Mouse (Mus musculus) hematopoietic stem cell, adult 5-6 weeks (primary cell): ENCODE data around the gene Mrps5. TPM values are rescaled to one million over a fixed set of nuclear protein-coding genes. Genes with fewer than 3 reads are reported as not detected.
"Not testable (repeated sequence)": the region's sequence is repeated elsewhere in the genome, so short reads cannot be mapped to it uniquely, and the experiment has no call there.

Experiments used
- ATAC-seq, 2 experiments: fragments of 125-278 bp in 1 of 2; replicated peaks in 1 of 2; 2 replicates each; pipeline ENCODE4 v1.8.0; 2016 to 2017; ENCODE audit warnings: inconsistent platforms in 2 of 2, mild to moderate bottlenecking in 2 of 2, moderate number of reproducible peaks in 2 of 2, low read depth in 1 of 2, moderate TSS enrichment in 1 of 2; ENCODE audit not compliant: low FRiP score in 2 of 2, poor library complexity in 2 of 2, severe bottlenecking in 2 of 2, insufficient read depth in 1 of 2, low TSS enrichment in 1 of 2
- total RNA-seq: library from RNA; stranded (forward); fragments of 172-1452, 232-1000 nt; gene quantifications from 2 replicates; pipeline ENCODE4 v1.2.3, GENCODE M21; 2017

The Mrps5 gene
- 103 and 107 TPM in 2 replicates for total RNA-seq

DNA sequence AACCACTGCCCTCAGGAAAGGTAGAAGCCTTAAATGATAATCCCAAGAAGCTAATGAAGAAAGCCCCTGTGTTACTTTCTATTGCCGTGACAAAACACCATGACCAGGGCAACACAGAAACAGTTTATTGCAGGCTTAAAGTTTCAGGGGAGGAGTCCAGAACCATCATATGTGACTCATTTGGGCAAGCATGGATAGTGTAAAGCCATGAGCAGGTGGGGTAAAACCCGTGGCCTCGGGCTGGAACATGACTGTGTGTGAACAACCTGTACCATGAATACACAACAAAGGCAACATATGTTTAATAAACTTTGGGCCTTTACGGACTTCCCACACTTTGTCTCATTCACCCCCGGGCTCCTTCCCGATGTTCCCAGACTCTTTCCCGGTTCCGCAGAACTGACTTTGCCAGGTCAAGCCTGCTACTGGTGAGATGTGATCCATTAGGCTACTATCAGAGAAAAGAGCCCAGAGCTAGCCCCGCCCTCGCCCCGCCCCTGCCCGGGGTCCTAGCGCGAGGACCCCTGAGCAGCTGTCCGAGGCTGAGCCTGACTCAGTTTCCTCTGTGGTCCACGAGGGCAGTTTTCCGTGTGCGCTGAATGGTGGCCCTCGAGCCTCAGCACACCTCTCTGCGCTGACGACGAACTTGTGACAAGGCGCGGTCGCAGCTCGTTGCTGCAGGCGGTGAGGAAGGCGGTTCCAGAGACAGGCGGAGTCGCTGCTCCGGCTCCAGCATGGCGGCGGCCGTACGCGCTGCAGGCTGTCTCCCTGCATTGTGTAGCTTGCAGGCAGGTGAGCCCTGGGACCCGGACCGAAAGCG, at the start of gene Mrps5, which contains the start of gene Zfp661:
Gene Mrps5, plus strand, starts transcription at position 529 of the 820 bp plus-strand sequence.
Gene Zfp661, minus strand, starts transcription at position 401 of the 820 bp plus-strand sequence.
- peak; percentile 39 to 70; a peak in 3 of 4 replicates for ATAC-seq

DNA sequence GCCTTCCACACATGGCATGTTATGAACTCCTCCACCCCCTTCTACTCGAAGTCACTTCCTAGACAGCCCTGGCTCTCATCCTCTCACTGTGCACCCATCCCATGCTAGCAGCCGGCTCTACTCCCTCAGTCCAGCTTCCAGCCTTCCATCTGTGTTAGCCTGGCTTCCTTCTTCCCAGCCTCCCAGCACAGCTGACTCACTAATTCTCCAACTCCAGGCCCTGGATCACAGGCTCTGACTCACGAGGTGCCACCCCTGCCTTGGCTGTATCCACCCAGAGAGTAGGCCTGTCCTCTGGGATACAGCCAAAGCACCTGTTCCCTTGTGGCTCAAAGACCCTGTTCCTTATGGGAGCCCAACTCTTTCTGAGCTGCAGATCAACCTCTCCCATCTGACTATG, 49.5 kb upstream of the Mrps5 start:
- no peak for ATAC-seq

DNA sequence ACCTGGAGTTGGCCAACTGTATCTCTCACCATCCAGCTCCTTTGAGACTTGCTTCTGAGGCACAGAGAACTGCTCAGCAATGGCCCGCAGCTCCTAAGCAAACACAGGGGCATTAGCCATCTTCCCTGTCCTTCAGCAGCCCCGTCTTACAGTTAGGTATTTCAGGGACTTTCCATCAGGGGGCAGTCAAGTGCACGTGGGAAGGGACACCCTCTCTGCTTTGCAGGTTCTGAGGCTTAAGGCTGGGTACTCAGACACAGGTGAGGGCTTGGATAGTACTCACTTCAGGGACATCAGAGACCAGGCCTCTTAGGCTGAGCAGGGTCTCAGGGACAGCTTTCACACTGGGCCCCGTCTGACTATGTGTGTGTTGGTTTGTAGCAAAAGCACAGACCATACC, 47.5 kb upstream of the Mrps5 start:
- ATAC-seq: no peak

- no peak for ATAC-seq
Observed at GRCm38 (mm10) chr2:127541185-127541584, 45.8 kb upstream of the Mrps5 start, which contains the start of gene Prom2. Gene Prom2 (minus strand): TSS chr2:127541467.

DNA sequence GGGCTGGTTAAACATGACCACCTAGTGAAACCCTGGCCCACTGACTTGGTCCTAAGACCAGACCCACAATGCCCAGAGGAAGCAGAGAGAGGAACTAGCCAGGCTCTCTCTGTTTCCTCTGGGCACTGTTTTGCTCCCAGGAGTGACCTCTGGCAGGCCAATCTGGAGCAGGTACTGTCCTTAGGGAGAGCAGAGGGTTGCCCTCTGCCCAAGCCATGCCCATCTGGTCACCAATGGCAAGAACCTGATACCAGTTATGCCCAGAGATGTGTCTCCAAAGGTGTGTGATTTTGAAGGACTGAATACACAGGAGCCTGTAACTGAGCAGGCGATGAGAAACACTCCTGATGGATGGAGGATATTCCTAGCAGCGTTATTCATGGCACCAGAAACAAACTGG, 45.3 kb upstream of the Mrps5 start:
- no peak for ATAC-seq

GRCm38 (mm10) chr2:127548342-127549074, 38.5 kb upstream of the Mrps5 start:
- no peak for ATAC-seq

DNA sequence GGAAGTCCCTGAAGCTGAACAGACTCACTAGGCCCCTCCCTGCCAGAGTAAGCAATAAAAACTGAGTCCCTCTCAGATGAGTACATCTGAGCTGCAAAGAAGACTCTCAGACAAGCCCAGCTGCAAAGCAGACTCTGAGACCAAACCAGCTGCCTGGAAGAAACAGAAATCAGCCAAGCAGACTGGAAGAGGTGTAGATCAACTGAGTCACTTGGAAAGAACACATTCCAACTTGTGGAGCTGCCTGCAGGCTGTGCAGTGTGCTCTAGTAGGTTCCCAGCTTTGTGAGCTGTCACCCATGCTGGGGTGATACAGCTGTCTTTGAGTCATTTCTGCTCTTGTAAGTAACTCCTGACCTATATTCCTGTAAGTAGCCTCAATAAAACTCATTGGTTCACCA, 37.3 kb upstream of the Mrps5 start:
- no peak for ATAC-seq

- ATAC-seq: no peak
Observed at GRCm38 (mm10) chr2:127550446-127550845, 36.6 kb upstream of the Mrps5 start.

DNA sequence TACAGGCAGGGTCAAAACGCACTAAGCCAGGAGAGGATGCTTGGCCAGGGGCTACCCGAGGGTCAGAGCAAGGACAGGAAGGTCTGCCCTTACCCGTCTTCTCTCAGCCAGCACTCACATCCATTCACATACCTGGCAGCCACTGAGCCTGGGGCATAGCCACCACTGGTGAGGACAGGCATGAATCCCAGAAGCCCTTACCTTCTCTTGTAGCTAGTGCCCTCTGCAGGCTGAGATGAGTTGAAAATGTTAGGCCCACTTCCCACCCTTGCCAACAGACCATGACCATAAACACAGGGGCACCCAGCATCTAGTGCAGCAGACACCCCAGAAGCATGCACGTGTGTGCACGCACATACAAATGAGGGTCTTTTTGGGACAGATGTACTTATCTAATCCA, 35.9 kb upstream of the Mrps5 start:
- ATAC-seq: peak; percentile 71 to 75

GRCm38 (mm10) chr2:127559070-127559966, 27.7 kb upstream of the Mrps5 start:
- ATAC-seq: peak; percentile 99

GRCm38 (mm10) chr2:127573322-127573721, 13.7 kb upstream of the Mrps5 start:
- no peak for ATAC-seq

- peak; percentile 82 to 88 for ATAC-seq
Observed at GRCm38 (mm10) chr2:127584436-127584858, 2.6 kb upstream of the Mrps5 start.

DNA sequence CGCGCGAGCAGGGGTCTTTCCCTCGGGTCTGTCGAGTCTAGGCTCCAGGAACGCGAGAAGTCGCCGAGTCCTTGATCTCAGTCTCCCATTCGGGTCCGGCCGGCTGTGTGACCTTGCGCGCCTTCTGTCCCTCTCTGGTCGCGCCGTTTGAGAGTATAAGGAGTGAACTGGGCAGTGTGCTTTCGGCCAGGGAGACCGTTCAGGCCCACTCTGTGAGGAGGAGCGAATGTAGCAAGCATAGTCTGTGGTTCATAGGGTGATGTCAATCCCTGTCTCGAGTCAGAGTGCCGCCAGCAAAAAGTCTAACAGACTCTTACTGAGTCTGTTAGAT, 457 bp downstream of the Mrps5 start:
- ATAC-seq: peak in 1 of 2 experiments; percentile 4; a peak in 1 of 4 replicates

- no peak for ATAC-seq
Observed at GRCm38 (mm10) chr2:127588897-127589296, 1.9 kb downstream of the Mrps5 start.

GRCm38 (mm10) chr2:127590204-127590603, 3.2 kb downstream of the Mrps5 start:
- ATAC-seq: no peak

DNA sequence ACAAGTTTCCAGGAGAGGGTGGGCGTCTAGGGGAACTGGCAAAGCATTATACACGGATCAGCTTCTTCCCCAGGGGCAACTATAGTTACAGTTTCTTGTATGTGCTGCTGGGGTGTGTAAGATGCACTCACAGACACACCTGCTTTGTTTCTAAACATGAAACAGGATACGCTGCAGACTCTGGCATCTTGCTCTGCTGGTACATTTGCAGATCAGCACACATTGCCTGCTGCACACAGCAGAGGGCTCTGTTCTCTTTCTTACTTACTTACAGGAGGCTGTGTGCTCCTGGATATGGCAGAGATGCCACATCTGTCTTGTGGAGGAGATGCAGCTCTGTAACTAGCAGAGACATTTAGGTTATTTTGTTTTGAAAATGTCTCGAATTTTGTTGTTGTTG, 3.8 kb downstream of the Mrps5 start:
- ATAC-seq: no peak

DNA sequence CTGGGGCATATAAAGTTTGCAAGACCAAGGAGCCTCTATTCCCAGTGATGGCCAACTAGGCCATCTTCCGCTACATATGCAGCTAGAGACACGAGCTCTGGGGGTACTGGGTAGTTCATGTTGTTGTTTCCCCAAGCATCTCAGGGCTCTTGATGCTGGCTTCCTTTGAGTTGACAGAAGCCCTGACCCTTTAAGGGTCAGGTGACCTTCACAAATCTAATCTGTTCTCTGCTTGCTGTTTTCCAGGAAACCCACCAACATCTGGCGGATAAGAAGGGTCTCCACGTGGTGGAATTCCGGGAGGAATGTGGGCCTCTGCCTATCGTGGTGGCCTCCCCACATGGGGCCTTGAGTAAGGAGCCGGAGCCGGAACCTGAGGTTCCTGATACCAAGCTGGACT, 16.4 kb downstream of the Mrps5 start:
- not testable (repeated sequence) for ATAC-seq
